Mouse (Mus musculus): ENCODE data around the gene Exoc6.

- TF ChIP-seq CTCF (IDR thresholded peaks at IDR 0.05; ENCODE audit: extremely low read depth, insufficient read depth, low read length) (peak; percentile 35; the same call in 1 of the 2 replicates), POLR2A (IDR thresholded peaks at IDR 0.05; ENCODE audit: extremely low read depth, insufficient read depth, low read length) (no peak)
Measured at GRCm38 (mm10) chr19:37559286-37560079, 9.3 kb downstream of the Exoc6 start.

Measured in cortical plate, adult 2 months (tissue).